Mouse (Mus musculus) thymus, postnatal 14 days (tissue): ENCODE data around the gene Ddx17.
A peak's percentile ranks its signal among the peaks of the same experiment; 100 is the strongest.

Experiments
- DNase-seq: peaks from one replicate; pipeline ENCODE4 v3.0.0; 2021

Ddx17 gene

DNA sequence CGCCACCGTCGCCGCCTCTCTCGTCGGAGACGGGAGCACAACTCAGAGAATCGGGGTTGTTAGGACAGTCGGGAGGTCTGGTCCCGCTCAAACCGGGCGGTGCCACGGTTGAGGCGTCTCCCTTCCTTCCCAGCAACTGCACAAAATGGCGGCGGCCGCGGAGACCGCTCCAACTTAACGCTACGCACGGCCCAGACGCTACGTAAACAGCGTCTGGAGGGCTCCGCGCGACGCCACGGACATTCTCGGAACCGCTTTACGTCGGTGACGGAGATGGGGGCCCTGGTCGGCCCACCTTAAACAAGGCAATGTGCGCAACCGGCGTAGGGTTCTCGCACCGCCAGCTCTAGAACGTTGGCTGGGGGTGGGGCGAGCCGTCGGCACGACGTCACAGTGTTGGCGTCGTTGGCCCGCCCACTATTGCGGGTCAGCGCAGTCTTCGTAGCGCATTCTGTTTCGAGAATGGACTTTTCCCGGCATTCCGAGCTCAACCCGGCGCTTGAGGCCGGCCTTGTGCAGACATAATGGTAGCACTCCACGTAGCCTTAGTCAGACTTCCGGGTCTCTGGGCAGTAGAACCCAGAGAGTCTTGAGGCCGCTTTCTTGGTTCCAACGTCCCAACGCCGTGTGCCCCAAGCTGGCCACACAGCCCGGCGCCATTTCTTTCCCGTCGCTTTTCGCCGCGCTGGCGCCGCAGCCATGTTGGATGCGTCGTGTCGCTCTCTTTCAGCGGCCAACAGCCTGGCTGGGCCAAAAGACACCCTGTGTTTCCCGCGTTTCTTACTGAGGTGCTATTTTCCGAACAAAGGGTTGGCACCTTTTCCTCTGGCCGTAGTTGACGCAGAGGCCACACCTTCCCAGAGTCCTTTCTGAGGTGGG is at the start of gene Ddx17:
TSS of gene Ddx17 (minus strand) at position 332 of the 879 bp plus-strand sequence.
- peak; percentile 98 for DNase-seq

DNA sequence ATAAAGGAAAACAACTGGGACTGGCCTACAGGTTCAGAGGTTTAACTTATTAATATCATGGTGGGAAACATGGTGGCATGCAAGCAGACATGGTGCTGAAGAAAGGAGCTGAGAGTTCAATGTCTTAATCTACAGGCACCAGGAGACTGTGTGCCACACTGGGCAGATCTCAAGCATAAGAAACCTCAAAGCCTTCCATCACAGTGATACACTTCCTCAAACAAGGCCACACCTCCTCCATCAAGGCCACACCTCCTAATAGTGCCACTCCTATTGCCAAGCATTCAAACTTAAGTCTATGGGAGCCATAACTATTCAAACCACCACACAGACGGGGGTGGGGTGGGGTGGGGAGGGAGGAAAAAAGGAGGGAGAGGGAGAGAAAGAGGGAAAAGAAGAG is 35.0 kb upstream of the Ddx17 start:
- DNase-seq = no peak

DNA sequence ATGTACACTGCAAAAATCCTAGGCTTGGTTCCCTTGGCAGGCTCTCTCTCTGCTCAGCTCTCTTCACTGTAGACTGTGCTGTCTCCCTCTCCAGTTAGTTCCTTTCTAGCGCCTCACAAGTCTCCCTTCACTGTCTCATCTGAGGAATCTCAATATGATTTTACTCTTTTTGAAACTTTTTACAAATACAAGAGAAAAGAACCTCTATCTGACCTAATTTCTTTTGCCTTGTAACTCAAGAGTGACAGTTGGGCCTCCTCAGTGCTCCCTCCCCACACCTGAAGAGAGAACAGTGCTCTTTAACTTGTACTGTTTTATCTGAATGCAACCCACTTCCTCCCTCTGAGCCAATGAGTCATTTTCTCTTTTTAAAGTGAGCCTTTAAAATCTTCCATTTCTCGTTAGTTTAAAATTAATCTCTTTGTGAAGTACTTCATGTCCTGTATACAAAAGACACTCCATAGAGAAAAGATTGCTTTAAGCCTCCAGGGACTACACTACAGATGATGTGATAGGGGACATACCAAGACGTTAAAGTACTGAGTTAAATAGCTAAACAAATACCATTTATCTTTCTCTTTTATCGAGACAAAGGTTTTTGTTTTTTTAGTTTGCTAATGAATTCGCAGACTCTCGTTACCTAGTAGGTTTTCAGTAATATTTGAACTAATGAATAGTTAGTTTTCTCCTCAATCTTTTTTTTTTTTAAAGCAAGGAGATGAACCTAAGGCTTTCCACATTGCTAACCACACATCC is 31.3 kb upstream of the Ddx17 start:
- peak; percentile 69 for DNase-seq

DNA sequence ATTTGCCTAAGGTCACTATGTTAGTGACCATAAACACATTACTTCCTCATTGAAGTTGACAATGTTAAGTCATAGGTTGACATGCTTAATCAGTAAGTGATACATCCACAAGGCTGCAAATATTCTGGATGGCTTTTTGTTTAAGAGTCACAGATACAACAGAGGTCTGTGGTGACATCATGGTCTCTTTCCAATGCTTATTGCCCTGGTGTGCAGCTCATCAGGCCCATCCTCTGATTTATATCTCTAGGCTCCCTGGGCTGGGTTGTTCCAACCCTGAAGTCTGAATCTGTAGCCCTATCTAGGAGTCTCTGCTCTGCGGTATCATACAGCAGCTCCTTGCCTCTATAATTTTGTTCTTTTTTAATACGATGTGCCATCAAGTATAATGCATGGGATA is 30.4 kb upstream of the Ddx17 start:
- DNase-seq = no peak

DNA sequence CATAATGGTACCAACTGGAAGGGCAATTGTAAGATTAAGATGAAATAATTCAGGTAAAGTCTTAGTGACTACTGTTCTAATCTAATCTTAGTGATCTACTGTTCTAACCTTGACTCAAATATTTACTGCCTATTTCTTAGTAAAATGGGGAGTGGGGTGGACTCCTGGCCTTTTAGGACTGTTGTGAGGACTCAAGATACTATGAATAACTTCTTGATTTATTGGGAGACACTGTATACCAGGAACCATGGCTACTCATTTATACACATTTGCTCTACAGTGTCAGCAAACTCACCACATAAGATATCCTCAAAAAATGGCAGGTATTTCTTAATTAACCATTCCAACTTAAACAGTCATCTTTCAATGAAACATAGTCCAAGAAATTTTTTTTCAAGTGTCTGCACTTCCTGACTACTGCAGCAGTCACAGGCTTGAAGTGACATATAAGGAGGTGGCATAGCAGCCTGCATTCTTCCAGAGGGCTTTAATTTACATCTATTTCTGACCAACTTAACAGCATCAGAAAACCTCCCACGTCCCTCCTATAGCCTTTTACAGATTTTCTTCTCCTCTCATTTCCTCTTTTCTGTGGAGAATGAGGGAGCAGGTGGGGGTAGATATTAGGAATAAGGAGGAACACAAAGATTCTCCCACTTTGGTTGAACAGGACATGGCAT is 29.1 kb upstream of the Ddx17 start:
- DNase-seq = no peak

DNA sequence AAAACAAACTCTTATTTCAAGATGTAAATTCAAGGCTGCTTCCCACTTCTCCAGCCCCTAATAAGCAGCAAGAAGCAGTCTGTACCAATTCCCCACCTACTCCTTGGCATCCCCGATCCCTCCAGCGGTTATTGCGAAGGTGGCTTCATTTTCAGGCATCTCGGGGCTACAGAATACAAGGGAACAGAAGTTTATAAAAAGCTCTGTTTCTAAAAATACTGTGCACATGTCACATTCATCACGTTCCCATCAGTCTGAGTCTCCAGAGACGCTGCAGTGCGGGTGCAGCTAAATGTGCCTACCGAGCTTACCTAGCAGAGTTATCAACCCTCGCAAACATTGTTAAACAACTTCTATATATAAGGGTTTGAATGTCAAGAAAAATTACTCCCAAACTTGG is 15.9 kb upstream of the Ddx17 start:
- no peak for DNase-seq

DNA sequence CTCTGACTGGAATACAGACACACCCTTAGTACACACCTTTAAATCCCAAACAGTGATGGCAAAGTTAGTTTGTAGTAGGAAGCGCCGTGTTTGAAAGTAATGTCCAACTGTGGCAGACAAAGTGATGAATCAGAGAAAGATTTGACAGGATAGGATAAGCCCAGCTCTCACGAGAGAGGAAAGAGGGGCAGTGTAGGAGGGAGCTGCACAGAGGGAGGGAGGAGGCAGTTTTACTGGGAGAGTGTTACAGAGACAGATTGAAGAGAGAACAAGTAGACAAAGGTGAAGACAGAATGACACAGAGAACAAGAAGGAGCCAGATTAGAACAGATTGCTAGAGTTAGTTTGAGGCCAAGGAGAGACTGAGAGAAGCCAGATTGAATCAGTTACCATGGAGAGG is 13.1 kb upstream of the Ddx17 start:
- no peak for DNase-seq

DNA sequence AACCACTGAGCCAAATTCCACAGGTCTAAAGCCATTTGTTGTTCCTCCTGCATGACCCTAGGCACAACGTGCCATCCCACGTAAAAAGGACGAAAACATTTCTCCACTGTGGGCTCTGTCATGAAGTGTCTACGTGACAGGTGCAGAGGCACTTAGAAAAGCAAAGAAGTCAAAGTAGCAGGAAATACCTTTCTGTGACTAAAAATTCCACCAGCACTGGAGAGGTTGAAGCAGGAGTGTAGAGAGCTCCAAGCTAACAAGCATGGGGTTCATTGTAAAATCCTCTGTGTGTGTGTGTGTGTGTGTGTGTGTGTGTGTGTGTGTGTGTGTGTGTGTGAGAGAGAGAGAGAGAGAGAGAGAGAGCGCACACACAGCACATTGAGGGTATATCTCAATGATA is 6.0 kb upstream of the Ddx17 start:
- DNase-seq = no peak

DNA sequence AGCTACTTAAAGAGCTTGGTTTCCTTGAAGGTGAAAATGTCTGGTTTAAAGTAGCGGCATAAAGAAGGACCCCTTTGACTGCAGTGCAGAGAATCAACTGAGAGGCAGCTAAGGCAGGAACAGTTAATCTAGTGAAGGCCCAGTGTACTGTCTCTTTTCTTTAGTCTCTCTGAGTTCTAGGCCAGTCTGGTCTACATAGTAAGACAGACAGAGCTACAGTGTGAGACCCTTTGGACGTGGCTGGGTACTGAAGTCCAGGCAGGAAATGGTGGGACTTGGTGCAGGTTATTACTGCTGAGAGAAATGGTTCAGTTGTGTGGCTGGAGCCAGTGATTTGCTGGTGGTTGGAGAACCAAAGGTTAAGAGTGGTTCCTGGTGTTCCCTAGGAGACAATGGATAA is 1.7 kb upstream of the Ddx17 start:
- no peak for DNase-seq

DNA sequence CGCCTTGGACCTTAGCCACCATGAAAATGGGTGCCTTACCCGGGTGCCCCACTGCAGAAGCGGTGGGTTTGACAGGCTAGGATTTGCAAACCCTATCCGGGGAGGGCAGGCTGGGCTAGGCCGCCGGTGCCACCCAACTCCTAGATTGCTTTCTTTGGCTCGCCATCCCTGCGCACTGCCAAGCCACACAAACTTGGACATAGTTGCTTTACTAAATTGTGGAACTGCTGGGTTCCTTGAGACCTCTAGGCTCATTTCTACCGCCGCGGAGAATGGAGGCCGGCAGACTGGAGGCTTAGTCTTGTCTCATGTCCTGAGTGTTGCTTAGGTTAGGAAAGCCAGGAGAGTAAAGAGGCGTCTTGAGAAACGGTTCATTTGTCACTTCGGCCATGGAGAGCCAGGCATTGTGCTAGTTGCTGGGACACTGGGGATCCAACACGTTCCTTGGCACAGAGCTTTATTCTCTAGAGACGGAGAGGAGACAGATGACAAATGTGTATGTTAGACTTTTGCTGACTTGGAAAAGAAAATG is 814 bp upstream of the Ddx17 start:
- no peak for DNase-seq

DNA sequence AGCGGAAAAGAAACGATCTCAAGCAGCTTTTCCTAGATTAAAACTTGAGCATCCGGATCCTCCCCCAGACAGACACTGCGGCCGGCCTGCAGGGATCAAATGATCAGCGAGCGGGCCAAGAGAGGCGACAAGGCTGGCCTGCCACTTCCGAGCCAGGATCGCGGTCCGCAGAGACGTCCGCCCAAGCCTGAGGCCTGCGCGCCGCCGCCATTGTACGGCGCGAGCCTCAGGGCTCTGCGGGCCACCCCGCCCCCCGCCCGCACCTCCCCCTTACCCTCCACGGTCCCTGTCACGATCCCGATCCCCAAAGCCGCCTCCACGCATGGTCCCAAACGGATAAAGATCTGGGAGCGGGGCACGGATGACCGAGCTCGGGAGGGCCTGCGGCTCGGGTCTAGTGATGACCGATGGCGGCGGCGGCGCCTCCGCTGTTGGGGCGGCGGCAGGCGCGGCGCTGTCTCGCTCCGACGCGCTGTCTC is 581 bp downstream of the Ddx17 start:
- DNase-seq = peak; percentile 59

DNA sequence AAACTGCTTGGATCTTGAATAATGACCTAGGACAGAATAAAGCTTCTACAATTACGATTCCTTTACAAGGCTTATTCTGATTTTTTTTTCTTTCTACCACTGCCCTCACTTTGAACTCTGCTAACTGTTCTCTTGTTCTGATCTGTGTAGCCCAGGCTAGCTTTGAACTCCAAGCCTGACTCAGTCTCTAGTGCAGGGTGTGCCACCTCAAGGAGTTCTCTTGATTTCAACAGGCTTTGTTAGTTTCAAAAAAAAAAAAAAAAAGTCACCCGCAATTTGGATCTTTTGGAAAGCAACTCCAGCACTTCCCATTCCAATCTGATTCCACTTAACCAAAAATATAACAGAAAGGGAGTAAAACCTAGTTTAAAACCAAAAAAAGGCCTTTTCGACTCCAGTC is 1.0 kb downstream of the Ddx17 start:
- DNase-seq = no peak

DNA sequence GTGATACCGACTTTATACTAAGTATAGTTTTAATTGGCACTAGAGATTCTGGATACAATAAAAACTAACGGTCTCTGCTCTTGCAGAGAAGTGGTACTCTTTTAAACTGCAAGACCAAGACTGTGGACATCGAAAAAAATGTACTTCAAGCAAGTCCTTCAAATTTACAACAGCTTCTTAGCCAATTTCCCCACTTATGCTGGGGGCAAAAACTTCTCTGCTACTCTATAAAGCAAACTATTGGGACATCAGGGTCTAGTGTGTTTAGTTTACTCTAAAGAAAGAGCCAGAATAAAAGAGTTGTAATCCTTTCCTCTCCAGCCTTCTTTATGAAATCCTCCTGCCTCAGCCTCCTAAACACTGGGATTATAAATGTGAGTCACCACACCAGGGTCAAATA is 2.6 kb downstream of the Ddx17 start:
- no peak for DNase-seq

DNA sequence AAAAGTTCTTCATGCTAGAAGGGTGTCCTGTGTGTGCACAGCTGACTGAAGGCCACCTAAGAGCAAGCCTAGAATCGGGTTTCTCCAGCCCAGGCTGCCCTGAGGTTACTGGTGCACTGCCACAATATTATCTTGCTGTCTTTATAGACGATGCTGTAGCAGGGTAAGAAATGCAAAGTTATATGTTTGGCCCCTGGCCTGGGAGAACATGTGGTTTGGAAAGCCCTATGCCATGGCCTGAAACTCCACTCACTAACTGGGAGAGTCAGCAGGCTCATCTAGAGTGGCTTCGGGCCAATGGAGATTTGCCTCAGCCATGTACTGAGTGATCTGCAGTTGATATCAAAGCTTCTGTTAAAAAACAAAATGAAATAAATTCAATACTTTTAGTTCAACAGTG is 12.7 kb downstream of the Ddx17 start:
- DNase-seq = no peak

DNA sequence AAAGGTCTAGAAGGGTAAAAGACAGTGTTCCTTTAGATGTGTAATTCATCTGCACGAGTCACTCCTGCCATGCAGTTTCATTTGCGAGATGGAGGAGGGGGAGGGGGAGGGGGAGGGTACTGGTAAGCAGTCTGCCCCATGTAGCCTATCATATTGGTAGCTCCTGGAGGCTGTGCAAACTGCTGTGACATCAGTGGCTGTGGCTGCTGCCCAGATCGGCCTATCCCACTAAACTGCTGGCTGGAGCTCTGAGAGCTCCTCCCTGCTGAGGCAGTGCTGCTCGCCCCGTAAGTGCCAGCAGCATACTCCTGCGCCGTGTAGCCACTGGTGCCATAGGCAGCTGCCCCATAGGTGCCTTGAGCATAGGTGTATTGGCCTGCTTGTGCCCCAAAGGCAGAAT is 16.6 kb downstream of the Ddx17 start:
- DNase-seq = no peak

DNA sequence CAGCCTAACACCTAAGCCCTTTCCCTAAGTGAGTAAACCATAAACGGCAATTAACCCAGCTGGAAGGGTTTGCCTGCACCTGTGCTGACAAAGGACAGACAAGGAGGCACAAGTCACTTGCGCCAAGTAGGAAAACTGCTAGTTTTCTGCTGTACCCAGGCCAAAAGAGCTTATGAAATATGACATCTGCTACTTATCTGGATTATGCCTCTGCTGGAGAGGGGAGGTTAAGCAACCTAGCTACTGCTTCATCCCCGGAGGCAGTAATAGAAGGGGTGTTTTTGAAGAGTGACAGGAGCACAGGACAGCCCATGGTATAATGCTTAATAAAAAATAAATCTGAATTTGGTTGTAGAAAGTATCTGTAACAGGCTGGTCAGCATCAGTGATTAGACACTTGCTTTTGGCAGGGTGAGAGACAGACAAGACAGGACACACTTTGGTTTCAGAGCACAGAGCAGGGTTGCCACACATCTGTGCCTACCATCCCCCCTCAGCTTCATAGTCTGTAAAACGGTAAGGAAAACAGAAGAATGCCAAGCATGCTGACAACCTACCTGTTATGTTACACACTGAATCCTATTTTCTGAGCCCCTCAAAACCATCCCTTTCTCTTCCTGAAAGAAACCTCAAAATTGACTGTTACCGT is 18.4 kb downstream of the Ddx17 start:
- no peak for DNase-seq

DNA sequence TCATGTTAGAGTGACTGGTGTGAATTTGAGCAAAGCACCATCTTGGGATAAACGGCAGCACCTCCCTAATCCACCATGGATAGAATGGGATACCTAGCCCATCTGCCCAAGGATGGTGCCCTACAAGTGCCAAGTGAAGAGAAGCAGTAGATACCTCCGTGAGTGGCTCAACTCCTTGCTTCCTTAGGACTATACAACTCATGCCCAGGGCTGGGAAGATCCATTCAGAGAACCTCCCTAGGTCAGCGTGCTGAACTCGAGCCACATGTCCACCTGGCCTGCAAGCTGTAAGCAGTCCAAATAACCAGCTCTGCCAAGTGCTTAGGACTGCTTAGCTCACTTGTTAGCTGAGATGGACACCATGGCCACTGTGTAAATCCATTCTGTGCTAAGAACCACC is 19.3 kb downstream of the Ddx17 start:
- no peak for DNase-seq

DNA sequence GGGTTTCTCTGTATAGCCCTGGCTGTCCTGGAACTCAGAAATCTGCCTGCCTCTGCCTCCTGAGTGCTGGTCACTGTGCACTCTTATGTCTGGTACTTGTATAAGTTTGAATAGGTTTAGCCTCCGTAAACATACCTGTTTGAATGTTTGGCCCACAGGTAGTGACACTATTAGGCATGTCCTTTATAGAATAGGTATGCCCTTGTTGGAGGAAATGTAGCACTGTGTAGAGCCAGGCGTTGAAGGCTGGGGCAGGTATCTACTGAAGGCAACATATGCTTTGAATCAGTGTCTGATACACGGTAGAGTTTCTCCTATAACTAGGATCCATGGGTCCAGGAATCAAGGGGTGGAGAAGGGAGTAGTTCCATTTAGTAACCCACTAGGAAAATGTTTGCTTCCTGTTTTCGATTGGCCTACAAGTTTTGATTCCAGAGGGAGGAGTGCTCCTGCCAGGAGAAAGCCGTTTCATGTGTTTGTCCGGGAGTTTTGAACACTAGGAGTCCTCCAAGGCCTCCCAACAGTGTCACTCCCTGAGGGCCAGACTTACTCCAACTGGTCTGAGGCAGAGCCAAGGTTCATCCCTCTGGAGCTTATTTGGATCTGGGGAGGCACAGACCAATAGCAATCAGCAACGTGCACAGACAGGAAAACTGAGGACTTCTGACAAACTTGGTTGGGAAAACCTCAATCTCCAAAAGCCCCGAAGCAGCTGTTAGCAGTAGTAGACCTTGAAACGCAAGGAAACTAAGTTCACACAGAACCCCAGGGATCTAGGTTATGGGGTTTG is 20.4 kb downstream of the Ddx17 start:
- no peak for DNase-seq

DNA sequence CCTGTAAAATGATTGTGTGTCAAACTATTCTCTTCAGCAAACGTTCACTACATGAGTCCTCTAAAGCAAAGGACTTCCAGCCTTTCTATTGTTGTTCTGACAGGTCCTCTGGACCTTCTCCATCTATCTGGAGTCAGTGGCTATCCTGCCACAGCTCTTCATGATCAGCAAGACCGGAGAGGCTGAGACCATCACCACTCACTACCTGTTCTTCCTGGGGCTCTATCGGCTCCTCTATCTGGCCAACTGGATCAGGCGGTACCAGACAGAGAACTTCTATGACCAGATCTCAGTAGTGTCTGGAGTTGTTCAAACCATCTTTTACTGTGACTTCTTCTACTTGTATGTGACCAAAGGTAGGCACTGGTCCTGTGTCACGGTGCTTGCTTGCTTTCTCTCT is 21.0 kb downstream of the Ddx17 start:
- no peak for DNase-seq

DNA sequence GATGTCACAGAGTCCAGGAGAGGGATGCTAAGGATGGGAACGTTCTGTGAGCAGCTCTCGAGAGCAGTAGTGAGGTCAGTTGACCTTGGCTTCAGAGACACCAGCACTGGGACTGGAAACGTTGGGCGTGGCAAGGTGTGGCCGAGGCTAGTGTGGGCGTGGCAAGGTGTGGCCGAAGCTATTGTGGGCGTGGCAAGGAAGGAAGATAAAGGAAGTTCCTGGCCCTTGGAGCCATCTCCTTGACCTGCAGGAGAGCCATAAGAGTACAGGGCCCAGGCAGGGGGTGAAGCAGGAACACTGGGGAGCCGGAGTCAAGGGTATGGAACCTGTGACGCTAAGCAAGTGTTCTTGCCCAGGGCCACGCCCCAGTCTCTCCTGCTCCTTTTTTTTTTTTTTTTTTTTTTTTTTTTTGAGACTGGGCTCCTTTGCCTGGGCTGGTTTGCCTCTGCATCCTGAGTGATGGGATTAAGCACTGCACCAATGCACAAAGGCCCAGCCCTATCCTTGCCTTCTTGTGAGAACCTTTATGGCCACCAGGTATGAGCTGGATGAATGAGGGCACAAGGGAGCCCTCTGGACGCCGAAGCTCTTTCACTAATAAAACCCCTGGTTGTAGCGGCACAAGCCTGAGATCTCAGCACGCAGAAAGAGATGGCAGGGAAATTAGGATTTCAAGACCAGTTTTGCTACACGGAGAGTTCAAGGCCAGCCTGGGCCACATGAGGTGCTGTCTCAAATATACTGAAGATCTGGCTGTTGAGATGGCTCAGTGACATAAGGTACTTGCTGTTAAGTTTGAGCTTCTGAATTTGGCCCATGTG is 26.9 kb downstream of the Ddx17 start:
- DNase-seq = no peak

DNA sequence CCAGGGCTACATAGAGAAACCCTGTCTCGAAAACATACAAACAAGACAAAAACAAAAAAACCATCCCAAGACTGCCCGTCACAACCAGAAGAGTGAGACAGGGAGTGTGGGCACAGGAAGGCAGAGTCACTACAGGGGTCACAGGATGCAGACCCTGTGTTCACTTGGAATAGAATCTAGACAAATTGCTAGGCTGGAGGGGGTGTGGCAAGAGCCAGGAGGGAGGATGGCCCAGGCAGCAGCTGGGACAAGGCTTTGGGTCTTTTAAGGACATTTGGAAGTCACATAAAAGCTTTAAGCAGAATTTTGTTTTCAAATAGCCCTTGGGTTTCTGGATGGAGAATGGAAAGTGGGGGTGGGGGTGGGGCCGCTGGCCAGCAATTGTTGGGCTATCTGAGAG is 28.0 kb downstream of the Ddx17 start:
- DNase-seq = no peak
